Mouse (Mus musculus) MEL (cell line): ENCODE measurements around the gene Pp2d1. TPM values are rescaled to one million over a fixed set of nuclear protein-coding genes. Genes with fewer than 3 reads are reported as not detected.
A peak's percentile ranks its signal among the peaks of the same experiment; 100 is the strongest.

Source experiments
- DNase-seq: peaks from one replicate; pipeline ENCODE4 v3.0.0; 2011; ENCODE audit warnings: low read depth, low spot score
- H3K27ac ChIP-seq: 2 replicates; pipeline ENCODE4 v1.5.1; 2012; ENCODE audit warnings: low read depth, mild to moderate bottlenecking, control low read depth, low read length, moderate library complexity; ENCODE audit not compliant: control insufficient read depth
- H3K27me3 ChIP-seq, 2 experiments: fragments of 150-350 bp in 1 of 2; sonication (generic) in 1 of 2; 2 replicates each; pipeline ENCODE4 v1.6.1; 2012; ENCODE audit warnings: low read length in 2 of 2, mild to moderate bottlenecking in 2 of 2, improper control_type of control experiment in 1 of 2, moderate library complexity in 1 of 2; ENCODE audit not compliant: insufficient read depth in 2 of 2, control insufficient read depth in 1 of 2
- H3K36me3 ChIP-seq, 2 experiments: 2 replicates each; pipeline ENCODE4 v1.6.1; 2012 to 2014; ENCODE audit warnings: low read length in 2 of 2, improper control_type of control experiment in 1 of 2, inconsistent platforms in 1 of 2, mild to moderate bottlenecking in 1 of 2; ENCODE audit not compliant: insufficient read depth in 2 of 2, control insufficient read depth in 1 of 2
- H3K4me1 ChIP-seq, 2 experiments: fragments of 150-350 bp in 1 of 2; sonication (generic) in 1 of 2; 2 replicates each; pipeline ENCODE4 v1.6.1; 2012; ENCODE audit warnings: low read length in 2 of 2, improper control_type of control experiment in 1 of 2, mild to moderate bottlenecking in 1 of 2; ENCODE audit not compliant: insufficient read depth in 2 of 2, control insufficient read depth in 1 of 2
- H3K4me3 ChIP-seq, 2 experiments: fragments of 150-350 bp in 1 of 2; sonication (generic) in 1 of 2; 2 replicates each; pipeline ENCODE4 v1.5.1; 2012; ENCODE audit warnings: low read depth in 2 of 2, low read length in 2 of 2, mild to moderate bottlenecking in 2 of 2, moderate library complexity in 2 of 2, control low read depth in 1 of 2, improper control_type of control experiment in 1 of 2; ENCODE audit not compliant: control insufficient read depth in 1 of 2, insufficient read depth in 1 of 2
- H3K79me2 ChIP-seq: 2 replicates; pipeline ENCODE4 v1.6.1; 2012; ENCODE audit warnings: mild to moderate bottlenecking, low read length, moderate library complexity; ENCODE audit not compliant: control insufficient read depth, poor library complexity, insufficient read depth
- H3K9ac ChIP-seq: 2 replicates; pipeline ENCODE4 v1.6.1; 2012; ENCODE audit warnings: low read depth, mild to moderate bottlenecking, control low read depth, low read length, moderate library complexity; ENCODE audit not compliant: control insufficient read depth, poor library complexity, severe bottlenecking
- H3K9me3 ChIP-seq: fragments of 150-350 bp; sonication (generic); replicated peaks from 2 replicates; pipeline ENCODE4 v1.6.1; 2012; ENCODE audit warnings: mild to moderate bottlenecking, low read length, improper control_type of control experiment, moderate library complexity; ENCODE audit not compliant: insufficient read depth
- BHLHE40 ChIP-seq: IDR thresholded peaks from 2 replicates; pipeline ENCODE4 v1.6.1; 2012; ENCODE audit warnings: low read depth, mild to moderate bottlenecking, inconsistent platforms, low read length, improper control_type of control experiment, borderline replicate concordance
- CHD2 ChIP-seq: IDR thresholded peaks from 2 replicates; pipeline ENCODE4 v1.6.1; 2011; ENCODE audit warnings: low read length, improper control_type of control experiment
- CTCF ChIP-seq, 3 experiments: IDR thresholded peaks in 2 of 3; conservative IDR thresholded peaks in 1 of 3; 2 replicates each; pipeline ENCODE4 v1.5.1; 2011 to 2012; ENCODE audit warnings: low read length in 3 of 3, low read depth in 2 of 3, mild to moderate bottlenecking in 2 of 3, improper control_type of control experiment in 1 of 3, inconsistent platforms in 1 of 3, mixed read lengths in 1 of 3, moderate library complexity in 1 of 3; ENCODE audit not compliant: control insufficient read depth in 1 of 3, insufficient read depth in 1 of 3, poor library complexity in 1 of 3, severe bottlenecking in 1 of 3
- E2F4 ChIP-seq: IDR thresholded peaks from 2 replicates; pipeline ENCODE4 v1.6.1; 2011; ENCODE audit warnings: low read depth, low read length, improper control_type of control experiment, borderline replicate concordance
- ELF1 ChIP-seq: IDR thresholded peaks from 2 replicates; pipeline ENCODE4 v1.6.1; 2014; ENCODE audit warnings: low read depth, mild to moderate bottlenecking, inconsistent platforms, low read length, improper control_type of control experiment, moderate library complexity
- EP300 ChIP-seq, 2 experiments: IDR thresholded peaks; 2 replicates each; pipeline ENCODE4 v1.6.1; 2011; ENCODE audit warnings: improper control_type of control experiment in 2 of 2, low read length in 2 of 2, low read depth in 1 of 2, mild to moderate bottlenecking in 1 of 2
- ETS1 ChIP-seq: IDR thresholded peaks from 2 replicates; pipeline ENCODE4 v1.6.1; 2012; ENCODE audit warnings: low read depth, mild to moderate bottlenecking, inconsistent platforms, low read length, improper control_type of control experiment, moderate library complexity
- GABPA ChIP-seq: IDR thresholded peaks from 2 replicates; pipeline ENCODE4 v1.6.1; 2012; ENCODE audit warnings: low read depth, mild to moderate bottlenecking, inconsistent platforms, low read length, improper control_type of control experiment, moderate library complexity
- GATA1 ChIP-seq: IDR thresholded peaks from 2 replicates; pipeline ENCODE4 v1.6.1; 2011; ENCODE audit warnings: low read depth, low read length, improper control_type of control experiment
- HCFC1 ChIP-seq: IDR thresholded peaks from 2 replicates; pipeline ENCODE4 v1.6.1; 2012; ENCODE audit warnings: low read depth, mild to moderate bottlenecking, inconsistent platforms, low read length, improper control_type of control experiment, moderate library complexity
- JUND ChIP-seq: IDR thresholded peaks from 2 replicates; pipeline ENCODE4 v1.6.1; 2011; ENCODE audit warnings: low read depth, mild to moderate bottlenecking, improper control_type of control experiment, low read length
- KAT2A ChIP-seq: conservative IDR thresholded peaks from 2 replicates; pipeline ENCODE4 v1.6.1; 2012; ENCODE audit warnings: low read depth, low read length, improper control_type of control experiment, inconsistent platforms
- MAFK ChIP-seq: IDR thresholded peaks from 2 replicates; pipeline ENCODE4 v1.6.1; 2011; ENCODE audit warnings: low read depth, mild to moderate bottlenecking, low read length, improper control_type of control experiment, borderline replicate concordance
- MAX ChIP-seq: IDR thresholded peaks from 2 replicates; pipeline ENCODE4 v1.6.1; 2011; ENCODE audit warnings: low read length, improper control_type of control experiment
- MAZ ChIP-seq: IDR thresholded peaks from 2 replicates; pipeline ENCODE4 v1.6.1; 2012; ENCODE audit warnings: low read depth, mild to moderate bottlenecking, inconsistent platforms, low read length, improper control_type of control experiment
- MEF2A ChIP-seq: IDR thresholded peaks from 2 replicates; pipeline ENCODE4 v1.6.1; 2014; ENCODE audit warnings: low read depth, mild to moderate bottlenecking, inconsistent platforms, low read length, improper control_type of control experiment; ENCODE audit not compliant: poor library complexity, insufficient replicate concordance, severe bottlenecking; ENCODE audit errors: extremely low read depth
- MXI1 ChIP-seq: IDR thresholded peaks from 2 replicates; pipeline ENCODE4 v1.6.1; 2011; ENCODE audit warnings: mild to moderate bottlenecking, low read depth, low read length, improper control_type of control experiment
- MYB ChIP-seq: IDR thresholded peaks from 2 replicates; pipeline ENCODE4 v1.6.1; 2011; ENCODE audit warnings: mild to moderate bottlenecking, low read depth, low read length, improper control_type of control experiment
- MYC ChIP-seq: IDR thresholded peaks from 2 replicates; pipeline ENCODE4 v1.6.1; 2011; ENCODE audit warnings: low read depth, mild to moderate bottlenecking, low read length, improper control_type of control experiment, moderate library complexity
- NRF1 ChIP-seq: IDR thresholded peaks from 2 replicates; pipeline ENCODE4 v1.6.1; 2014; ENCODE audit warnings: low read depth, mild to moderate bottlenecking, inconsistent platforms, low read length, improper control_type of control experiment, moderate library complexity; ENCODE audit not compliant: poor library complexity, insufficient read depth, severe bottlenecking
- POLR2A ChIP-seq, 2 experiments: IDR thresholded peaks; 2 replicates each; pipeline ENCODE4 v1.6.1; 2011 to 2012; ENCODE audit warnings: low read length in 2 of 2, mild to moderate bottlenecking in 2 of 2, control low read depth in 1 of 2, improper control_type of control experiment in 1 of 2, low read depth in 1 of 2, moderate library complexity in 1 of 2; ENCODE audit not compliant: control insufficient read depth in 1 of 2, insufficient read depth in 1 of 2, poor library complexity in 1 of 2
- POLR2AphosphoS2 ChIP-seq: IDR thresholded peaks from 2 replicates; pipeline ENCODE4 v1.6.1; 2011; ENCODE audit warnings: low read length, improper control_type of control experiment
- POLR2AphosphoS5 ChIP-seq: IDR thresholded peaks from 2 replicates; pipeline ENCODE4 v1.6.1; 2012; ENCODE audit warnings: low read depth, borderline replicate concordance, mild to moderate bottlenecking, inconsistent platforms, low read length, moderate library complexity, mixed read lengths
- RAD21 ChIP-seq: IDR thresholded peaks from 2 replicates; pipeline ENCODE4 v1.6.1; 2011; ENCODE audit warnings: mild to moderate bottlenecking, low read depth, low read length, improper control_type of control experiment
- RCOR1 ChIP-seq: IDR thresholded peaks from 2 replicates; pipeline ENCODE4 v1.6.1; 2012; ENCODE audit warnings: low read depth, mild to moderate bottlenecking, inconsistent platforms, low read length, improper control_type of control experiment
- SIN3A ChIP-seq: IDR thresholded peaks from 2 replicates; pipeline ENCODE4 v1.6.1; 2012; ENCODE audit warnings: low read length, improper control_type of control experiment, inconsistent platforms
- SMC3 ChIP-seq: IDR thresholded peaks from 2 replicates; pipeline ENCODE4 v1.6.1; 2011; ENCODE audit warnings: low read depth, low read length, improper control_type of control experiment
- TAL1 ChIP-seq: IDR thresholded peaks from 2 replicates; pipeline ENCODE4 v1.6.1; 2012; ENCODE audit warnings: mild to moderate bottlenecking, inconsistent platforms, low read length, moderate library complexity, mixed read lengths
- UBTF ChIP-seq: IDR thresholded peaks from 2 replicates; pipeline ENCODE4 v1.6.1; 2012; ENCODE audit warnings: low read depth, mild to moderate bottlenecking, inconsistent platforms, low read length, improper control_type of control experiment, moderate library complexity, borderline replicate concordance; ENCODE audit not compliant: insufficient read depth
- USF1 ChIP-seq: IDR thresholded peaks from 2 replicates; pipeline ENCODE4 v1.6.1; 2014; ENCODE audit warnings: low read depth, mild to moderate bottlenecking, inconsistent platforms, low read length, improper control_type of control experiment, moderate library complexity
- USF2 ChIP-seq, 2 experiments: IDR thresholded peaks; 2 replicates each; pipeline ENCODE4 v1.6.1; 2011 to 2012; ENCODE audit warnings: improper control_type of control experiment in 2 of 2, low read length in 2 of 2, borderline replicate concordance in 1 of 2, inconsistent platforms in 1 of 2, low read depth in 1 of 2, mild to moderate bottlenecking in 1 of 2; ENCODE audit not compliant: insufficient read depth in 1 of 2
- ZKSCAN1 ChIP-seq: IDR thresholded peaks from 2 replicates; pipeline ENCODE4 v1.6.1; 2012; ENCODE audit warnings: low read depth, mild to moderate bottlenecking, inconsistent platforms, low read length, improper control_type of control experiment, moderate library complexity
- ZNF384 ChIP-seq: IDR thresholded peaks from 2 replicates; pipeline ENCODE4 v1.6.1; 2012; ENCODE audit warnings: low read depth, mild to moderate bottlenecking, inconsistent platforms, low read length, improper control_type of control experiment
- polyA plus RNA-seq, 2 experiments: library from polyadenylated mRNA; stranded (reverse) in 1 of 2; unstranded in 1 of 2; fragments of >175 nt in 1 of 2; fragments of >200 nt in 1 of 2; gene quantifications; 2 replicates each; pipeline versions ENCODE4 v1.2.1 to v1.2.4; 2012; ENCODE audit warnings: low replicate concordance in 2 of 2, low read depth in 1 of 2; ENCODE audit not compliant: insufficient read length in 2 of 2, insufficient read depth in 1 of 2, missing spikeins in 1 of 2
- total RNA-seq: library from RNA; depleted of rRNA; stranded (reverse); fragments of 300-350 nt; gene quantifications from 2 replicates; pipeline ENCODE4 v1.2.3, GENCODE M21; 2012

Gene Pp2d1
- total and polyA plus RNA-seq, 3 experiments = 0.04 to 0.08 TPM; not detected in 1

GRCm38 (mm10) chr17:53570361-53570875, 31.2 kb upstream of the Pp2d1 start (continued):
- TF ChIP-seq UBTF (no peak), SIN3A (peak; percentile 55; the same call in 1 of the 2 replicates), USF1 (peak; percentile 52; the same call in 1 of the 2 replicates), BHLHE40 (peak; percentile 98), E2F4 (peak; percentile 36; the same call in 1 of the 2 replicates), ELF1 (no peak), MAX (peak; percentile 79), MXI1 (peak; percentile 37; the same call in 1 of the 2 replicates), MYC (peak; percentile 74)

- Histone ChIP-seq H3K4me1 (peaks cover 0 to 8% of the 10 kb centered on the region in 2 experiments; a peak in 3 of 4 replicates), H3K9me3 (no peaks in the 10 kb centered on the region)
- peak; percentile 88 for DNase-seq
- TF ChIP-seq CHD2 (0 out of 2 replicates have a peak, but pooled peaks have one; percentile 29), POLR2AphosphoS5 (no peak), USF2 (IDR thresholded peaks at IDR 0.05; ENCODE audit: borderline replicate concordance in 1 of 2, insufficient read depth in 1 of 2, low read depth in 1 of 2, low read length in 2 of 2) (no peak), POLR2AphosphoS2 (no peak), TAL1 (no peak), MXI1 (peak; percentile 61; the same call in 1 of the 2 replicates), MEF2A (no peak), KAT2A (no peak), MAFK (0 out of 2 replicates have a peak, but pooled peaks have one; percentile 0), GATA1 (no peak), MYB (no peak), JUND (no peak), E2F4 (no peak), POLR2A (IDR thresholded peaks at IDR 0.05; ENCODE audit: control insufficient read depth in 1 of 2, insufficient read depth in 1 of 2, low read depth in 1 of 2, low read length in 2 of 2, poor library complexity in 1 of 2) (no peak), USF1 (no peak), MAZ (no peak), SIN3A (peak; percentile 70), ETS1 (peak; percentile 98), RAD21 (no peak), GABPA (no peak), ZNF384 (peak; percentile 78), NRF1 (no peak), EP300 (IDR thresholded peaks at IDR 0.05; ENCODE audit: low read depth in 1 of 2, low read length in 2 of 2) (peak in 1 of 2 experiments; percentile 42; a peak in 1 of 4 replicates), MAX (no peak), HCFC1 (no peak), MYC (no peak), CTCF (IDR thresholded peaks at IDR 0.05 in 2 of 3, conservative IDR thresholded peaks at IDR 0.05 in 1 of 3; ENCODE audit: control insufficient read depth in 1 of 3, insufficient read depth in 1 of 3, low read depth in 2 of 3, low read length in 3 of 3, poor library complexity in 1 of 3, severe bottlenecking in 1 of 3) (no peak), ZKSCAN1 (no peak), BHLHE40 (peak; percentile 55; the same call in 1 of the 2 replicates), SMC3 (no peak), RCOR1 (peak; percentile 15; the same call in 1 of the 2 replicates)
These were observed 30.6 kb upstream of the Pp2d1 start for GRCm38 (mm10) chr17:53569829-53570228.

More at GRCm38 (mm10) chr17:53569829-53570228, 30.6 kb upstream of the Pp2d1 start:
- peaks cover 0 to 2% of the 10 kb centered on the region in 2 experiments; a peak in 1 of 4 replicates for H3K36me3 ChIP-seq
- no peaks in the 10 kb centered on the region for H3K27me3 ChIP-seq
- peaks cover 47% of the 10 kb centered on the region for H3K79me2 ChIP-seq
- peak overlapping the region; percentile 66 for H3K9ac ChIP-seq
- peak overlapping the region; percentile 98 for H3K27ac ChIP-seq
- peak overlapping the region; percentile 55 to 79 for H3K4me3 ChIP-seq
